Mouse (Mus musculus) kidney, adult 18-20 months (tissue): ENCODE results near the gene Kif3c.
A peak's percentile ranks its signal among the peaks of the same experiment; 100 is the strongest.
"Not testable (repeated sequence)": the region's sequence is repeated elsewhere in the genome, so short reads cannot be mapped to it uniquely, and the experiment has no call there.

ENCODE experiments used
- DNase-seq: peaks from one replicate; pipeline ENCODE4 v3.0.0; 2021

Gene Kif3c

GRCm38 (mm10) chr12:3370979-3371925 is 6.3 kb downstream of the Kif3c start:
- DNase-seq = no peak

- DNase-seq = no peak
Measured at GRCm38 (mm10) chr12:3371991-3372390, 7.1 kb downstream of the Kif3c start.

GRCm38 (mm10) chr12:3373566-3373965 is 8.6 kb downstream of the Kif3c start:
- DNase-seq = no peak

- no peak for DNase-seq
Measured at GRCm38 (mm10) chr12:3374552-3374951, 9.6 kb downstream of the Kif3c start.

- no peak for DNase-seq
Measured at GRCm38 (mm10) chr12:3377190-3377589, 12.3 kb downstream of the Kif3c start.

GRCm38 (mm10) chr12:3377755-3378154 is 12.8 kb downstream of the Kif3c start:
- no peak for DNase-seq

GRCm38 (mm10) chr12:3384860-3385259 is 19.9 kb downstream of the Kif3c start:
- no peak for DNase-seq

GRCm38 (mm10) chr12:3385271-3385670 is 20.3 kb downstream of the Kif3c start:
- DNase-seq = no peak

GRCm38 (mm10) chr12:3385940-3386339 is 21.0 kb downstream of the Kif3c start:
- DNase-seq = no peak

- no peak for DNase-seq
Measured at GRCm38 (mm10) chr12:3387891-3388290, 23.0 kb downstream of the Kif3c start.

GRCm38 (mm10) chr12:3389394-3389793 is 24.5 kb downstream of the Kif3c start:
- no peak for DNase-seq

- no peak for DNase-seq
Measured at GRCm38 (mm10) chr12:3390071-3390470, 25.1 kb downstream of the Kif3c start.

GRCm38 (mm10) chr12:3390577-3391262 is 25.8 kb downstream of the Kif3c start:
- DNase-seq = peak; percentile 72

GRCm38 (mm10) chr12:3391276-3391675 is 26.3 kb downstream of the Kif3c start:
- no peak for DNase-seq

GRCm38 (mm10) chr12:3393140-3393539 is 28.2 kb downstream of the Kif3c start:
- no peak for DNase-seq

GRCm38 (mm10) chr12:3396931-3397330 is 32.0 kb downstream of the Kif3c start:
- no peak for DNase-seq

GRCm38 (mm10) chr12:3405662-3406061 is 40.7 kb downstream of the Kif3c start:
- not testable (repeated sequence) for DNase-seq

- no peak for DNase-seq
Measured at GRCm38 (mm10) chr12:3406585-3406984, 41.7 kb downstream of the Kif3c start.

- no peak for DNase-seq
Measured at GRCm38 (mm10) chr12:3414956-3415355, 50.0 kb downstream of the Kif3c start.

GRCm38 (mm10) chr12:3418761-3419160 is 53.8 kb downstream of the Kif3c start:
- no peak for DNase-seq

- DNase-seq = no peak
Measured at GRCm38 (mm10) chr12:3420519-3420918, 55.6 kb downstream of the Kif3c start.

GRCm38 (mm10) chr12:3422786-3423185 is 57.9 kb downstream of the Kif3c start:
- DNase-seq = no peak

- DNase-seq = no peak
Measured at GRCm38 (mm10) chr12:3424179-3424578, 59.2 kb downstream of the Kif3c start.
